Mouse (Mus musculus) stomach, postnatal 0 days (tissue): ENCODE results near the gene Sdcbp2. TPM values are rescaled to one million over a fixed set of nuclear protein-coding genes. Genes with fewer than 3 reads are reported as not detected.
A peak's percentile ranks its signal among the peaks of the same experiment; 100 is the strongest.

Source experiments
- ATAC-seq: fragments of 200-750 bp; cut with Nextera tagmentation; 2 replicates; pipeline ENCODE4 v1.8.0; 2017; ENCODE audit not compliant: low FRiP score, low TSS enrichment
- DNase-seq: peaks from one replicate; pipeline ENCODE4 v3.0.0-alpha.2; 2016; ENCODE audit warnings: low spot score
- H3K27ac ChIP-seq: fragments of 300-500 bp; sonication (generic); replicated peaks from 2 replicates; pipeline ENCODE4 v1.5.1; 2014; ENCODE audit warnings: mild to moderate bottlenecking, control low read depth
- H3K27me3 ChIP-seq: fragments of 300-500 bp; sonication (generic); 2 replicates; pipeline ENCODE4 v1.6.1; 2014; ENCODE audit warnings: low read length; ENCODE audit not compliant: control insufficient read depth, insufficient read depth
- H3K36me3 ChIP-seq: fragments of 300-500 bp; sonication (generic); 2 replicates; pipeline ENCODE4 v1.6.1; 2014; ENCODE audit warnings: low read length, mixed read lengths; ENCODE audit not compliant: control insufficient read depth, insufficient read depth
- H3K4me1 ChIP-seq: fragments of 300-500 bp; sonication (generic); replicated peaks from 2 replicates; pipeline ENCODE4 v1.6.1; 2014; ENCODE audit warnings: antibody characterized with exemption; ENCODE audit not compliant: control insufficient read depth, insufficient read depth
- H3K4me2 ChIP-seq: fragments of 300-500 bp; sonication (generic); replicated peaks from 2 replicates; pipeline ENCODE4 v1.6.1; 2014; ENCODE audit warnings: low read depth, mild to moderate bottlenecking, control low read depth, moderate library complexity
- H3K4me3 ChIP-seq: fragments of 300-500 bp; sonication (generic); 2 replicates; pipeline ENCODE4 v1.5.1; 2014; ENCODE audit warnings: low read depth, low read length, control low read depth
- H3K9ac ChIP-seq: fragments of 300-500 bp; sonication (generic); 2 replicates; pipeline ENCODE4 v1.6.1; 2014; ENCODE audit warnings: mild to moderate bottlenecking, low read length, control low read depth, mixed read lengths
- H3K9me3 ChIP-seq: fragments of 300-500 bp; sonication (generic); 2 replicates; pipeline ENCODE4 v1.6.1; 2016; ENCODE audit warnings: low read length; ENCODE audit not compliant: control insufficient read depth
- CTCF ChIP-seq: IDR thresholded peaks from 2 replicates; pipeline ENCODE4 v1.5.1; 2016; ENCODE audit warnings: antibody characterized with exemption, low read depth, mild to moderate bottlenecking, moderate library complexity
- EP300 ChIP-seq: optimal IDR thresholded peaks from 2 replicates; pipeline ENCODE3; 2016; ENCODE audit warnings: antibody characterized with exemption
- WGBS: fragments of 180-500 bp; shearing (Covaris S2); extraction: QIAGEN DNeasy Blood & Tissue Kit; methylation state at CpG from one replicate; pipeline ENCODE4 v1.1.7; 2014; 5-methylcytosine and 5-hydroxymethylcytosine counted together
- polyA plus RNA-seq: library from polyadenylated mRNA; unstranded; fragments of >200 nt; fragmentation: Nextera tagmentation; extraction: Ambion mirVana; gene quantifications from 2 replicates; pipeline ENCODE4 v1.2.1, GENCODE M21; 2015

The Sdcbp2 gene
- polyA plus RNA-seq, 1 experiment from 2014 or later, result 156 TPM

DNA sequence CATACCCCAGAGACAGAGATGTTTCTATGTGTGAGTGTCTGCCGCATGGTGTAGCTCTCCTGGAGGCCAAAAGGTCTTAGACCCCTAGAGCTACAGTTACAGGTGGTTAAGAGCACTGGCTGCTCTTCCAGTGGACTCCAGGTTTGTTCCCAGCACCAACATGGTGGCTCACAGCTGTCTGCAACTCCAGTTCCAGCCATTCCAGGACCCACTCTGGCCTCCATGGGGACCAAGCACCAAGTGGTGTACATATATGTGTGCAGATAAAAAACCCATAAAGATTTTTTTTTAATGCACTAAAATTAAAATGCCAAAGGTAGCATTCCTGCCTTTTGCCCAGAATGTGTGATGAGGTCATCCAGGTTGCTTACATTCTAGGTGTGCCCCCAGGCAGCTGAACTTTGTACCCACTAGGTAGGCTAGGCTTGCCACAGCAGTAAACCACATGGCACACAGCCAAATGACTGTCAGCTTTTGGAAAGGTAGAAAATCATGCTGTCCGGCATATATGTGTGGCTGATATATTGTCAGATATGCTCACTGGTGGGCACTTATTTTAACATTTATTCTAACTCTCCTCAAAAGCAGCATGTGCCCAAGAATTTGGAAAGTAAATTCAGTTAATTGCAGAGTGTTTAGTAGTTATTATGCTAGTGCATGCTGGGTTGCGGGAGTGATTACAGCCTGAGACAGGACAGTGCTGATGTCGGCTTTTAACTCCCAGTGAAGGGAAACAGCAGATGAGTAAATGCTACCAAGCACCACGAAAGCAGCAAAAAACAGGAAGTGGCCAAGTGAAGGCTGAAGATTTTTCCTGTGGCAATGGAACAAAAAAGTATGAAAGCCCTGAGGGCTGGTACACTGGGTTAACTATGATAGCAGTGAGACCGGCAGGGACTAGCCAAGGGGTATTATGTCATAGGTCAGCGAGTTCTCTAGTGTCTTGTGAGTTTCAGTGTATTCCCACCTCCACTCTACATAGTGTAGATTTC lies 9.2 kb upstream of the Sdcbp2 start:
- Histone ChIP-seq H3K4me1 (no peaks in the 10 kb centered on the region), H3K9me3 (no peaks in the 10 kb centered on the region), H3K27me3 (no peaks in the 10 kb centered on the region), H3K9ac (no peak overlapping the region; the same call in 1 of the 2 replicates), H3K4me3 (no peak overlapping the region), H3K4me2 (no peak overlapping the region), H3K27ac (peak overlapping the region; percentile 73), H3K36me3 (peaks cover 2% of the 10 kb centered on the region; the same call in 1 of the 2 replicates)
- peak; percentile 89 for ATAC-seq
- 74% methylated on average over 7 of the region's 7 CpGs for WGBS
- TF ChIP-seq CTCF (no peak), EP300 (no peak)
- DNase-seq, result peak; percentile 85

DNA sequence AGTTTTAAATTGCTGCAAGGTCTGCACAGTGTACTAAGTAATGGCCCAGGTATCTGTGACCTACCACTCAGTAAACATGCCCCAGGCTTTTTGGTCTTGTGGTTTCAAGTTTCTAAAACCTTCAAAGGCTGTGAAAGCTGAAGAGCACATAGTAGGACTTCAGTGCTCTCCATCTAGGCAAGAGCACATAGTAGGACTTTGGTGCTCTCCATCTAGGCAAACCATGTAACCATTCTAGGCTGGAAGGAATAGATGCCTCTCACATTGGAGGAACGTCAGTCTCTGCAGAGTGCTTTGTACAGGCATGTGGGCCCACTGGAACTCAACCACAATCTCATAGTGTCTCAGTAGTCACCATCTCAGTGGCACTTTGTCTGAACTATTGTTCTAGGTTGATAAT lies 8.4 kb upstream of the Sdcbp2 start:
- no peaks in the 10 kb centered on the region for H3K27me3 ChIP-seq
- H3K4me1 ChIP-seq, result no peaks in the 10 kb centered on the region
- H3K4me2 ChIP-seq, result no peak overlapping the region
- no peaks in the 10 kb centered on the region for H3K9me3 ChIP-seq
- no peak for ATAC-seq
- WGBS, result 84% methylated on average over 1 of the region's 1 CpGs
- H3K27ac ChIP-seq, result 0 out of 2 replicates have a peak overlapping the region, but pooled peaks have one; percentile 31
- H3K36me3 ChIP-seq, result peaks cover 2% of the 10 kb centered on the region; the same call in 1 of the 2 replicates
- no peak overlapping the region for H3K9ac ChIP-seq
- H3K4me3 ChIP-seq, result no peak overlapping the region
- TF ChIP-seq CTCF, result no peak
- DNase-seq, result no peak

DNA sequence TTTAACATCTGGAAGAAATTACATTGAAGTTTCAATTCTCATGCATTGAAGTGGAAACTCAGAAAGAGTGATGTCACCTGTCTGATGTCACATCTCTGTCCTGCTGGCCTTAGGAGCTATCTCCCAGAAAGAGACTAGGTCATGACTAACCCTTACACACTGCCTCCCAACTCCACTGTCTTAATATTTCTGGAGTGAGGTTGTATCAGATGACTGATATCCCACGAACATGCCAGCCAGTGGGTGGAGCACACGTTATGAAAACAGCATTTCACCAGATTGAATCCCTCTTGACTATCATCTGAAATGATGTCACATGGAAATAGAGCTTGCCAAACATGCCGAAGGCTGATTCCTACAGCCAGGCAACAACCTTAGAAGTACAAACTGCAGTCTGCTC lies 7.4 kb upstream of the Sdcbp2 start:
- 41% methylated on average over 3 of the region's 3 CpGs for WGBS
- no peak overlapping the region for H3K27ac ChIP-seq
- no peak overlapping the region for H3K4me3 ChIP-seq
- H3K4me2 ChIP-seq, result no peak overlapping the region
- no peak for TF ChIP-seq EP300
- no peak for TF ChIP-seq CTCF
- no peaks in the 10 kb centered on the region; the same call in 1 of the 2 replicates for H3K36me3 ChIP-seq
- DNase-seq (no peak), ATAC-seq (peak; percentile 55; the same call in 1 of the 2 replicates)
- H3K4me1 ChIP-seq, result no peaks in the 10 kb centered on the region
- no peaks in the 10 kb centered on the region for H3K27me3 ChIP-seq
- no peak overlapping the region for H3K9ac ChIP-seq
- H3K9me3 ChIP-seq, result no peaks in the 10 kb centered on the region

DNA sequence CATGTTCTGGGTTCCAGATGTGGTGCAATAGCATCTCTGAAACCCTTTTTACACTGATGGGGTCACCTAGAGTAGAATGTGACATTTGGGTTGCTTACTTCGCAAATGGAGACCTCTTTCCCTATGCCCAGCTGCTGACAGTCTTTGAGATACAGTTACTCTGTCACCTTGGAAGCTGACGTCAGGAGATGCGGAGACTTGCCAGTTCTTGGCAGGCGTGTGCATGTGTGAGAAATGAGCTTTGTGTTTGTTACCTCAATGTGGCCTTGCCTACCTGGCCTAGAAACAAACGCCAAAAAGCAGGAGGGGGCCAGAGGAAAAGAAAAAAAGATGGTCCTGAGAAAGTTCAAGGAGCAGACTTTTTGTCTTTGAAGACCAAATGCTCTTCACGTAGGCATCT lies 5.6 kb upstream of the Sdcbp2 start:
- H3K4me2 ChIP-seq, result no peak overlapping the region
- WGBS, result 74% methylated on average over 6 of the region's 6 CpGs
- H3K9me3 ChIP-seq, result no peaks in the 10 kb centered on the region
- H3K4me3 ChIP-seq, result no peak overlapping the region
- no peaks in the 10 kb centered on the region for H3K4me1 ChIP-seq
- H3K36me3 ChIP-seq, result no peaks in the 10 kb centered on the region
- H3K27ac ChIP-seq, result no peak overlapping the region
- no peak overlapping the region for H3K9ac ChIP-seq
- no peak for DNase-seq
- no peak for ATAC-seq
- no peak for TF ChIP-seq EP300
- no peak for TF ChIP-seq CTCF
- no peaks in the 10 kb centered on the region for H3K27me3 ChIP-seq

DNA sequence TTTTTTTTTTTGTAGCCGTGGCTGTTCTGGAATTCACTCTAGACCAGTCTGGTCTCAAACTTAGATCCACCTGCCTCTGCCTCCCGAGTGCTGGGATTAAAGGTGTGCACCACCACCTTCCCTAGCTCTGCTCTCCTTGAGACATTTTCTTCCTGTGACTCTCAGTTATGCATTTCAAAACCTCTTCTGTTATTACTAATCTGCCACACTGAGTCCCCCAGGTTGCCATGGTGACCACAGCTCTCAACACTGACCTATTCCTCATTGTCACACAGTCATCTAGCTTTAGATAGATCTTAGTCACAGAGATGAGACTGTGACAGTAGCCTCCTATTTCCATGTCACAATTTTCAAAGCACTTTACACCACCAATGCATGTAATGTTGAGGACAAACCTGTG lies 3.0 kb upstream of the Sdcbp2 start:
- WGBS, result 91% methylated on average over 2 of the region's 2 CpGs
- H3K9ac ChIP-seq, result no peak overlapping the region
- ATAC-seq (no peak), DNase-seq (no peak)
- no peaks in the 10 kb centered on the region for H3K9me3 ChIP-seq
- H3K4me1 ChIP-seq, result no peaks in the 10 kb centered on the region
- H3K36me3 ChIP-seq, result no peaks in the 10 kb centered on the region
- H3K4me2 ChIP-seq, result no peak overlapping the region
- TF ChIP-seq EP300 (no peak), CTCF (no peak)
- no peak overlapping the region for H3K4me3 ChIP-seq
- H3K27me3 ChIP-seq, result no peaks in the 10 kb centered on the region
- H3K27ac ChIP-seq, result no peak overlapping the region

DNA sequence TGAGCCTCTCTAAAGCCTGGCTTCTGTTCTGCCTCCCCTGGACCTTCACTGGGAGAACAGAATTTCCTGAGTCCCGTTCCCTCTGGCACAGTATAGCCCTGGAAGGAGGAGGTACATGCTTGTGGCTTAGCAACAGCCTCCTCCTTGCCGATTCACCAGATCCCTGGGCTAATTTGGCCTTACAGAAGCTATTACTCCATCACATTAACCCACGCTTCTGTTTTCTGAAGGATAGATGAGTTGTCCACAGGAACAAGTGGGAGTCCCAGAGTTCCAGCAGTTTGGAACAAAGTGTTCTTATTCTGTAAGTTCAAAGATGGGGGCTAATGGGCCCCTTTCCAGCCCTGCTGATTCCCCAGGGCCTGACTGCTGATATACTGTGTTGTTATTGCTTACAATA lies 1.2 kb downstream of the Sdcbp2 start:
- Histone ChIP-seq H3K27ac (no peak overlapping the region; the same call in 1 of the 2 replicates), H3K36me3 (no peaks in the 10 kb centered on the region), H3K4me1 (peaks cover 7% of the 10 kb centered on the region; the same call in 1 of the 2 replicates), H3K9me3 (no peaks in the 10 kb centered on the region), H3K27me3 (no peaks in the 10 kb centered on the region), H3K4me3 (peak overlapping the region; percentile 18), H3K9ac (peak overlapping the region; percentile 58; the same call in 1 of the 2 replicates), H3K4me2 (peak overlapping the region; percentile 35)
- no peak for TF ChIP-seq CTCF
- no peak for TF ChIP-seq EP300
- WGBS, result 65% methylated on average over 3 of the region's 3 CpGs
- no peak for DNase-seq
- no peak for ATAC-seq
